Mouse (Mus musculus) midbrain, embryonic 14.5 days (tissue): ENCODE measurements around the gene Mocs1. TPM values are rescaled to one million over a fixed set of nuclear protein-coding genes. Genes with fewer than 3 reads are reported as not detected.

Experiments
- ATAC-seq: fragments of 200-750 bp; cut with Nextera tagmentation; 2 replicates; pipeline ENCODE4 v1.8.0; 2017; ENCODE audit warnings: moderate number of reproducible peaks, moderate library complexity; ENCODE audit not compliant: low FRiP score, low TSS enrichment
- DNase-seq: peaks from one replicate; pipeline ENCODE4 v3.0.0-alpha.2; 2015
- H3K27ac ChIP-seq: fragments of 300-500 bp; sonication (generic); replicated peaks from 2 replicates; pipeline ENCODE4 v1.5.1; 2014; ENCODE audit warnings: mild to moderate bottlenecking, low read depth, low read length, moderate library complexity
- H3K27me3 ChIP-seq: fragments of 300-500 bp; sonication (generic); 2 replicates; pipeline ENCODE4 v1.6.1; 2014; ENCODE audit warnings: low read length, control low read depth, mixed read lengths; ENCODE audit not compliant: control insufficient read depth, insufficient read depth
- H3K36me3 ChIP-seq: fragments of 300-500 bp; sonication (generic); 2 replicates; pipeline ENCODE4 v1.6.1; 2014; ENCODE audit warnings: low read length, control low read depth; ENCODE audit not compliant: control insufficient read depth, insufficient read depth
- H3K4me1 ChIP-seq: fragments of 300-500 bp; sonication (generic); 2 replicates; pipeline ENCODE4 v1.6.1; 2014; ENCODE audit warnings: mild to moderate bottlenecking, antibody characterized with exemption, low read length, control low read depth; ENCODE audit not compliant: control insufficient read depth, insufficient read depth
- H3K4me2 ChIP-seq: fragments of 300-500 bp; sonication (generic); 2 replicates; pipeline ENCODE4 v1.6.1; 2014; ENCODE audit warnings: mild to moderate bottlenecking, low read length, moderate library complexity
- H3K4me3 ChIP-seq: fragments of 300-500 bp; sonication (generic); replicated peaks from 2 replicates; pipeline ENCODE4 v1.5.1; 2014; ENCODE audit warnings: low read depth, low read length
- H3K9ac ChIP-seq: fragments of 300-500 bp; sonication (generic); replicated peaks from 2 replicates; pipeline ENCODE4 v1.6.1; 2014; ENCODE audit warnings: mild to moderate bottlenecking, low read length, moderate library complexity
- H3K9me3 ChIP-seq: fragments of 300-500 bp; sonication (generic); 2 replicates; pipeline ENCODE4 v1.6.1; 2016; ENCODE audit warnings: low read length, control low read depth, mixed read lengths; ENCODE audit not compliant: control insufficient read depth
- WGBS: fragments of 180-500 bp; shearing (Covaris S2); extraction: QIAGEN DNeasy Blood & Tissue Kit; methylation state at CpG from one replicate; pipeline ENCODE4 v1.1.7; 2014; 5-methylcytosine and 5-hydroxymethylcytosine counted together
- polyA plus RNA-seq: library from polyadenylated mRNA; unstranded; fragments of >200 nt; fragmentation: Nextera tagmentation; extraction: Ambion mirVana; gene quantifications from 2 replicates; pipeline ENCODE4 v1.2.1, GENCODE M21; 2014

Gene Mocs1
- 3.8 and 4.0 TPM in 2 replicates for polyA plus RNA-seq

DNA sequence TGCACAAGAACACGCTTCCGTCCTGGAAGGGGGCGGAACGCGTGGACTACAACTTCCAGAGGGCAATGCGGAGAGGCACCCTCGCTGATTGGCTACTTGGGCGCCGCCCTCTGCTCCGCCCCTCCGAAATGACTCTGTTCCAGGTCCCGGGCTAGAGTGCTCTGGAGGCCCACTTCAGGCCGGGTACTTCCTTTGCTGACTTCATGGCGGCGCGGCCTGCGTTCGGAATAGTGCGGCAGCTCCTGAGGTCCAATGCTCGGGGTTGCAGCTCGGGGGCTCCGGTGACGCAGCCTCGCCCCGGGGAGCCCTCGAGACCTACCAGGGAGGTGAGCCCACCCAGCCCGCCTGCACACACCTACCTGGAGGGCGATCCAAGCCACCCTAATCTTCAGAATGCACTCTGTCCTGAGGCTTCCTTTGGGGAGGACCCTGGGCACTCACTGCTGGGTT lies at the start of gene Mocs1:
Mocs1 (plus strand) TSS at position 124 of the 450 bp plus-strand sequence.
- Histone ChIP-seq H3K4me1 (peaks cover 9% of the 10 kb centered on the region; the same call in 1 of the 2 replicates), H3K4me2 (peak within 1 kb of the TSS; percentile 90), H3K27ac (no peak within 1 kb of the TSS), H3K4me3 (peak within 1 kb of the TSS; percentile 72), H3K27me3 (no peaks in the 10 kb centered on the region), H3K9ac (peak within 1 kb of the TSS; percentile 93), H3K36me3 (no peaks in the 10 kb centered on the region), H3K9me3 (no peaks in the 10 kb centered on the region)
- ATAC-seq (peak; percentile 98), DNase-seq (peak; percentile 96)
- WGBS = under 1% methylated on average over 28 of the region's 28 CpGs

DNA sequence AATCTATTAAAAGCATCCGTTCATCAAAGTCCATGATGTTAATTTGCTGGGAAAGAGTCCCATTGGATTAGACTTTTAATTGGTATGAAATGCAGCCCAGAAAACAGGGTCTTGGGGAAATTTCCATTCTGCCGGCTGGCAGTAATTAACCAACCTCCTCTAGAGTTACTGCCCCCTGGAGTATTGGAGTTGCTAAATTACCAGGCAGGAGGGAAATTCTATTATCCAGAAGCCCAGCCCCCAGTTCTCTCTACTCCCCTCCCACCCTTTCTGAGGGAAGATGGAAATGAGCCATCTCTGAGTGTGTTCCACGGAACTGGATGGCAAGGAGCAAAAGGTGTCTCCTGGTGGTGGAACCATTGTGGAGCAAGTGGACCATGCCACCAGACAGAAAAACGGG lies 48.5 kb upstream of the Mocs1 start:
- Histone ChIP-seq H3K9ac (no peak overlapping the region), H3K4me3 (no peak overlapping the region), H3K27me3 (no peaks in the 10 kb centered on the region), H3K4me2 (no peak overlapping the region), H3K9me3 (no peaks in the 10 kb centered on the region), H3K27ac (no peak overlapping the region), H3K36me3 (no peaks in the 10 kb centered on the region), H3K4me1 (no peaks in the 10 kb centered on the region)
- no peak for ATAC-seq
- peak; percentile 9 for DNase-seq
- 76% methylated on average over 4 of the region's 4 CpGs for WGBS

DNA sequence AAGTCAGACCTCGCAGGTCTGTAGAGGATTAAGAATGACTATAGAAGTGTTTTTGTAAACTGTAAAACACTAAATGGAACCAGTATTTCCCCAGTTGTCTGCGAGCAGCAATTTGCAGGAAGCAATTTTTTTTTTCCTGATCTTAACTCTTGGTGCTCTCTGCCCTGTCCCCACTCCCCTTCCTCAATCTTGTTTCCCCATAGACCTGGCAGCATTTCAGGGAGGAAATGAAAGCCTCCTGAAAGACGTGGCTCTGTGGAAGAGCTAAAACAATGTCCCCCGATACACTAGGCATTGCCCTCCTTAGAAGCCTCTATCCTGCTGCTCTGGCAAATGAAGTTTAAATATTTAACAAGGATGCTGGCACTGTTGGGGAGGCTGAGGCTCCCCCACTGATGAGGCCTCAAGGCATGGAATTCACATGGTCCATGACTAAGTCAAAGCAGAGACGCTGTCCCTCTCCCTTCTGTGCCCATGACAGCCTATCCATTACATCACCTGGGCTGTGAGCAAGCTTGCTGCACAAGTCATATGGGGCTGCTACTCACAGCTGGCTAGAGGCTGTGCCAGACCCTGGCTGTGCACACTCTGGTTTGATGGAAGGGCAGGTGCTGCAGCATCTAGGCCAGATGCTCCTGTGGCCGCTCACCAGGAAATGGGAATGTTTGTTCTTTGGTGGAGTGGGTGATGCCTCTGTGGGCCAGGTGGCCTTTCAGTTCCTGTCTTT lies 43.8 kb upstream of the Mocs1 start:
- DNase-seq = peak; percentile 18
- Histone ChIP-seq H3K36me3 (no peaks in the 10 kb centered on the region), H3K4me2 (no peak overlapping the region), H3K9me3 (peaks cover 3% of the 10 kb centered on the region; the same call in 1 of the 2 replicates), H3K27me3 (no peaks in the 10 kb centered on the region), H3K4me3 (no peak overlapping the region), H3K9ac (no peak overlapping the region), H3K27ac (no peak overlapping the region), H3K4me1 (no peaks in the 10 kb centered on the region)
- 65% methylated on average over 6 of the region's 6 CpGs for WGBS
- no peak for ATAC-seq

DNA sequence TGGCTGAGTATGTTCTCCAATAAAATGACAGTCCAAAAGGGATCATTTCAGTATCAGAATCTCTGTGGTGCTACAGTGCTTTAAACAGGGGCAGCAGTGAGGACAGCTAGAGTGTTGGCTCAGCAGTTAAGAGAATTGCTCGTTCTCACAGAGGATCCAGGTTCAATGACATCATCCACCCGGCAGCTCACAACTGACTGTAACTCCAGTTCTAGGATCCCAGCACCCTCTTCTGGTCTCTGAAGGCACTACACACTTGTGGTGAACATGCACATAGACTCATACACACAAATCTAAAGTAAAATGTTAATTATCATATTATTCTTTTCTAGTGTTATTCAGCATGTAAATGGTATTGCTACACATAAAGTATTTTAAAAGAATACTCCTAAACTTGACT lies 40.4 kb upstream of the Mocs1 start:
- Histone ChIP-seq H3K9me3 (peaks cover 3% of the 10 kb centered on the region; the same call in 1 of the 2 replicates), H3K36me3 (no peaks in the 10 kb centered on the region), H3K4me3 (no peak overlapping the region), H3K9ac (no peak overlapping the region), H3K4me1 (no peaks in the 10 kb centered on the region), H3K4me2 (no peak overlapping the region), H3K27ac (no peak overlapping the region), H3K27me3 (no peaks in the 10 kb centered on the region)
- DNase-seq (no peak), ATAC-seq (no peak)
- WGBS = 84% methylated on average over 2 of the region's 2 CpGs

DNA sequence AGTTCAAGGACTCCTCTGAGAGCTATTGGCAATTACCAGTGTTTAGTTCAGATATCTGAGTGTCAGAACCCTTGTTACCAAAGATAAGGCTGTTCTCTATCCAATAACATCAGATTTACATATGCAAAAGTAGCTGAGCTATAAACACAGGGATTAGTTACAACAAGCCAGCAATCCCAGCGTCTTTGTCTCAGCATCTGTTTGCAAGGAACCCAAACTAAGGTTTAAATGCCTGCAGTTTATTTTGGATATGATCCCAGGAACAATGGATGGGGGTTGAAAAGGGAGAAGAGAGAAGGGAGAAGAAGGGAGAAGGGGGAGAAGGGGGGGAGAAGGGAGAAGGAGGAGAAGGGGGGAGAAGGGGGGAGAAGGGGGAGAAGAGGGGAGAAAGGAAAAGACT lies 35.4 kb upstream of the Mocs1 start:
- Histone ChIP-seq H3K27me3 (no peaks in the 10 kb centered on the region), H3K36me3 (no peaks in the 10 kb centered on the region), H3K4me2 (no peak overlapping the region), H3K4me3 (no peak overlapping the region), H3K4me1 (no peaks in the 10 kb centered on the region), H3K9me3 (peaks cover under 1% of the 10 kb centered on the region; the same call in 1 of the 2 replicates), H3K27ac (no peak overlapping the region), H3K9ac (no peak overlapping the region)
- DNase-seq = peak; percentile 12
- no peak for ATAC-seq
- WGBS = 12% methylated on average over 1 of the region's 1 CpGs

DNA sequence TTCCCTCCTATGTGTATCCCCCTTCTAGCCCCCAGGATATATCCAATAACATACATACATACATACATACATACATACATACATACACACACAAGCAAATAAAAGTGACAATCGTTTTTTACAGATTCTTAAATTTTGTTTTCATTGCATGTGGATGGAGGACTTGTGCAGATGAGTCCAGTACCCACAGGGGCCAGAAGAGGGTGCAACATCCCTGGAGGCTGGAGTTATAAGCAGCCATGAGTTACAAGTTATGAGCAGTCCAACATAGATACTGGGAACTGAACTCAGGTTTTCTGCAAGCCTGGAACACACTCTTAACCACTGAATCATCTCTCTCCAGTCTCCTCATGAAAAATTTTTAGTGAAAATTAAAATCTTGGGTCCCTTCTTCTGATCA lies 33.3 kb upstream of the Mocs1 start:
- Histone ChIP-seq H3K4me3 (no peak overlapping the region), H3K27me3 (no peaks in the 10 kb centered on the region), H3K4me1 (0 out of 2 replicates have a peak, but pooled peaks cover 2% of the 10 kb centered on the region), H3K9me3 (no peaks in the 10 kb centered on the region), H3K4me2 (no peak overlapping the region), H3K27ac (no peak overlapping the region), H3K36me3 (no peaks in the 10 kb centered on the region), H3K9ac (no peak overlapping the region)
- 74% methylated on average over 1 of the region's 1 CpGs for WGBS
- peak; percentile 20 for DNase-seq
- ATAC-seq = no peak

DNA sequence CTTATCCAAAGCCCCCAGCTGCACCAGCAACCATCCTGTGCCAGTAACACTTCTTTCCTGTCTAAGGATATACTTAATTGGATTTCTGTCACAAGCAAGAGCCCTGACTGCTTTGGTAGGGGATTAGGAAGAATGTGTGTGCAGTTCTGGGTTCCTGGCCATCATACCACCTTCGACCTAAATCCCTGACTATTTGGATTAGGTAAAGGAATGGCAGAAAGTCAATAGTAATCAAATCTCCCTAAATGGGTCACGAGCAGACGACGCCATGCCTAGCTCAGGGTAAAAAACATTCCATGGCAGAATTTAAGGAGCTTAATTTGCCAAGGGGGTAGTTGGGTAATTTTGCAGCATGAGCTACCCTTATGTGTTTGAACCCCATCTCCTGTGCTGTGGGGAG lies 28.6 kb upstream of the Mocs1 start:
- no peak for ATAC-seq
- no peak overlapping the region for H3K9ac ChIP-seq
- WGBS = 53% methylated on average over 4 of the region's 4 CpGs

DNA sequence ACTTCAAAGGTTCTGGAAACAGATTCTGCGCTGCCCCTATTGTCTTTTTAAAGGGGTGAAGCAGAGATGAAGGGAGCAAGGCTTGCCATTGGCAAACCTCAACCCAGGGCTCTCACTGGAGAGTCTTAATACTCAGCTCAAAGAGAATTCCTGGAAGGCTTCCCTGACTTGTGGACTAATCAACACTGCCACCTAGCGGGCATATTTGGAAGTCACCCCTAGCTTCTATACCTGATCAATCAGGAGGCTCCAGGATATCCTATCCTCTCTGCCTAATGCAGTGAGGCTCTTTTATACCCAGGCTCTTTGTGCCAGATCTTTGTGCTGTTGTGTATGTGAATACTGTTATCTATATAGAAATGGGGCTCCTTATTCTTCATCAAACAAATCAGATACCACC lies 28.0 kb upstream of the Mocs1 start:
- Histone ChIP-seq H3K27ac (no peak overlapping the region), H3K27me3 (no peaks in the 10 kb centered on the region), H3K4me1 (0 out of 2 replicates have a peak, but pooled peaks cover 3% of the 10 kb centered on the region), H3K36me3 (no peaks in the 10 kb centered on the region), H3K9ac (no peak overlapping the region), H3K4me3 (no peak overlapping the region), H3K4me2 (no peak overlapping the region), H3K9me3 (no peaks in the 10 kb centered on the region)
- ATAC-seq = peak; percentile 57; the same call in 1 of the 2 replicates
- 2% methylated on average over 2 of the region's 2 CpGs for WGBS
- DNase-seq = peak; percentile 94

More for the DNA sequence above, 28.6 kb upstream of the Mocs1 start:
- no peaks in the 10 kb centered on the region for H3K9me3 ChIP-seq
- 0 out of 2 replicates have a peak, but pooled peaks cover 3% of the 10 kb centered on the region for H3K4me1 ChIP-seq
- H3K27ac ChIP-seq = no peak overlapping the region
- H3K4me2 ChIP-seq = no peak overlapping the region
- no peak overlapping the region for H3K4me3 ChIP-seq
- H3K36me3 ChIP-seq = no peaks in the 10 kb centered on the region
- H3K27me3 ChIP-seq = no peaks in the 10 kb centered on the region
- DNase-seq = peak; percentile 17

DNA sequence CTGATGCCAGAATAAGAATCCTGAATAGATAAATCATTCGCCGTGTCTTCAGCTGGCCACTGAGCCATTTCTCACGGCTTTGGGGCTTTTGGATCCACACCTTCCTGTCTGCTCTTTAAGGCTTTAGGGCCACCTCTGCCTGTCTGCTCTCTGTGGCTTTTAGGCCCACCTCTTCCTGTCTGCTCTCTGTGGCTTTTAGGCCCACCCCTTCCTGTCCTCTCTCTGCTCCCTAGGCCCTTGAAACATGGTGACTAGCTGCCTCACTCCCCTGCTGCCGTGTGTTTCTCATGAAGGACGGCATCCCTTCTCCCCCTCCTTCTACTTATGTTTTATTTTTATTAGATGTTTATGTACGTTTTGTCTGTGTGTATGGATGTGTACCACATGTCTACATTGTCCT lies 25.0 kb upstream of the Mocs1 start:
- Histone ChIP-seq H3K9me3 (no peaks in the 10 kb centered on the region), H3K27ac (no peak overlapping the region), H3K27me3 (no peaks in the 10 kb centered on the region), H3K4me3 (no peak overlapping the region), H3K4me1 (0 out of 2 replicates have a peak, but pooled peaks cover 3% of the 10 kb centered on the region), H3K9ac (no peak overlapping the region), H3K4me2 (no peak overlapping the region), H3K36me3 (no peaks in the 10 kb centered on the region)
- ATAC-seq (no peak), DNase-seq (no peak)
- 85% methylated on average over 6 of the region's 6 CpGs for WGBS
